Mouse (Mus musculus) large intestine, adult 2 months (tissue): ENCODE results near the gene Kcnn1. TPM values are rescaled to one million over a fixed set of nuclear protein-coding genes. Genes with fewer than 3 reads are reported as not detected.

ENCODE experiments used
- DNase-seq: peaks from one replicate; pipeline ENCODE4 v3.0.0-alpha.2; 2012; ENCODE audit warnings: low read depth, low spot score
- WGBS: fragments of 180-500 bp; shearing (Covaris S2); methylation state at CpG from one replicate; pipeline ENCODE4 v1.1.7; 2018; 5-methylcytosine and 5-hydroxymethylcytosine counted together
- polyA plus RNA-seq: library from polyadenylated mRNA; depleted of rRNA; stranded (reverse); fragments of >200 nt; gene quantifications from 2 replicates; pipeline ENCODE4 v1.2.3, GENCODE M21; 2012

The Kcnn1 gene
- polyA plus RNA-seq, 1 experiment, result 1.1 TPM

GRCm38 (mm10) chr8:70871195-70871807 lies 8.2 kb upstream of the Kcnn1 start:
- no peak for DNase-seq
- 84% methylated on average over 5 of the region's 5 CpGs for WGBS

DNA sequence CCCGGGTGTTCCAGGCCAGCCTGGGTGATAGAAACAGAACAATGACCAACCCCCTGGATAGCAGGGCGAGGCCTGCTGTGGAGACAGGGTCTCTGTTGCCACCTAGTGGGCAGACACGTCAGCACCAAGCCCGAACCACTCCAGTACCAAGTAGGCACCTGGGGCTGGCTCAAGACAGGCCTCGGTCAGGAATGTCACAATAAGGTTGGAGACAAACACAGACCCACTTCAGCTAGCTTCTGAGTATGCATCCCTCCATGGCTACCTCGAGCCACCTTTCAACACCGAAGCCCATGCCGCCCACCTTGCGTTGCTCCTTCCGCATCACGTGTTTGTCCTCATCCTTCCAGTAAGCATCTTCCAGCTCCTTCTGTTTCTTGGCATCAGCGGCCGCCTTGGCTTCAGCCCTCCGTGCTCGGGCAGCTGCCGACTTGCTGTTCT lies 6.6 kb upstream of the Kcnn1 start:
- WGBS, result 45% methylated on average over 16 of the region's 16 CpGs
- no peak for DNase-seq

- no peak for DNase-seq
- WGBS, result 56% methylated on average over 5 of the region's 5 CpGs
Measured at GRCm38 (mm10) chr8:70869199-70869571, 6.1 kb upstream of the Kcnn1 start.

DNA sequence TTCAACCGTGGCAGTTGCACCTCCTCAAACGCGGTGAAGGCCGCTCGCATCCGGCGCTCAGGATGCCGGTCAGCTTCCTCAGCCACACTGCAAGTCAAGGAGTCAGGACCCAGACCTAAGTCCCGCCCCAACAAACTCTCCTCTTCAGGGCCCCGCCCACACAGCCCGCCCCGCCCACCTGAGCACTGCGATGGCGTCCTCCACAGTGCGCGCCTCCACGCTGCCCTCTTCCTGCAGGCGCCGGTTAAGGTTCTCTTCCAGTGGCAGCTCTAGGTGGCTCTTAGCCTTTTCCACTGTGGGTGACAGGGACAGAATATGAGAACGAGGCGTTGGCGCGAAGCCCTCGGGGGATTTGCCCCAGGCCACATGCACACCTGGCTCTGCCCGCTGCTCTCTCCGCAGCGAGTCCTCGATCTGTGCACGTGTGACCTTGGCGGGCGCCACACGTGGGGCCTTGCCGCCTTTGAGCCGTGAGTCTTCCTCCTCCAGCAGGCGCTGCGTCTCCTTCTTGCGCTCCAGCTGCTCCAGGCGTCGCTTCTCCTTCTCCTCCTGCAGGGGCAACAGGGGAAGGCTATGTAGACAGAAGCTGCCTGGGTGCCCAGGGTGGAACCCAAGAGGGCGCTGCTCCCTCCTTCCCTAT lies 5.6 kb upstream of the Kcnn1 start:
- WGBS, result 42% methylated on average over 40 of the region's 40 CpGs
- DNase-seq, result no peak

- 82% methylated on average over 7 of the region's 7 CpGs for WGBS
- no peak for DNase-seq
Measured at GRCm38 (mm10) chr8:70866566-70866965, 3.5 kb upstream of the Kcnn1 start.

- DNase-seq, result no peak
- 4% methylated on average over 12 of the region's 12 CpGs for WGBS
Measured at GRCm38 (mm10) chr8:70866001-70866520, 3.0 kb upstream of the Kcnn1 start.

- peak; percentile 99 for DNase-seq
- under 1% methylated on average over 46 of the region's 46 CpGs for WGBS
Measured at GRCm38 (mm10) chr8:70865350-70866000, 2.4 kb upstream of the Kcnn1 start.

DNA sequence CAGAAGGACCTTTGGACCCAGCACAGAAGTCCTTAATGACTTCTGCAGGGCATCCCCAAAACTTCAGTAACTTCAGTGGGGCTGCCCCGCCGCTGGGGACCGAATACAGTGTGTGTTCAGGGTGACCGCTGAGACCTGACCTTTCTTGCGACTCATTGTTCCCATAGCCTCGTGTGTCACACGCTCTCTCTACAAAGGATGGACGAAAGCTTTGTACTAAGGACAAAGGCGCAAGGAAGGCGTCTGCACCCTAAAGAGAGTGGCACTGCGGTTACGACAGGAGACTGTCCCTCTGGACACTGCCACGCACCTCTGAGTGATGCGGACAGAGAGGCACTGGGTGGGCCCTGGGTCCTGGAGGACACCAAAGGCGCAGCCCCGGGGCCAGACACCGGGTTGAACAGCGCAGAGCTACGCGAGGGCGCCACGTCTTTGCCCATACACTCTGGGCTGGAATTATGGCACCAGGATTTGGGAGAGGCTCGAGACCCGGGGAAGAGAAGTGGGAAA lies 1.7 kb upstream of the Kcnn1 start:
- no peak for DNase-seq
- 5% methylated on average over 24 of the region's 24 CpGs for WGBS

DNA sequence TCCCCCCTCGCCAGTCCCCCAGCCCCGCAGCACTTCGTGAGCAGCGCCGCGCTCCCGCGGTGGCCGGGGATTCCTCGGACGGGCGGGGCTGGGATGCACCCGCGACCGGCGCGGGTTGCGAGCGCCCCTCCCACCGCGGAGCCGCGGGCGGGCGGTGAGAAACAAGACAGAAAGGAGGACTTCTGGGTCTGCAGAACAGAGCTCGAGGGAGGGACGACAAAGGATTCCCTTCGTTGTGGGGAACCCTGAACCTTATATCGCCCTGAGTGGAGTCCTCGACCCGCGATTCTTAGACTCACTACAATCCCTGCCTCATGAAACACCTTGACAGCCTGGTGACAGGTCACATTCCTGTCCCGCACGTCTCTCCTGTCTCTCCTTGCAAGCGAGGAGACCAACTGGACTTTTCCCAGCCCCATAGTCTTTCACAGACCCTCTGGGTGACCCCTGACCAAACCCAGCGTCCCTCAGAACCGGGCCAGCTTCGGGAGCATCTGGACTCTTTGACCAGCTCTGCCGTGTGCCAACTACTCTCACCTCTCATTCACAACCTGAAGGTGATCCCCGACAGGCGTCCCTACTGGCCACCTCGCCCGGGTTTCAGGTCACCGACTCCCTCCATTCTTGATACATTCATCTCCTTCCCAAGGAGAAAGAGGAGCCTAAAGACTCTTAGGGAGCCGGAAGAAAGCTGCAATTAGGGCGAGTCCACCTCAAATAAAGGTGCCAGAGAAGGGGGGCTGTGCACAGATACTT lies 1.1 kb upstream of the Kcnn1 start:
- WGBS, result 3% methylated on average over 45 of the region's 46 CpGs

GRCm38 (mm10) chr8:70857516-70857915 lies 5.5 kb downstream of the Kcnn1 start:
- 56% methylated on average over 4 of the region's 4 CpGs for WGBS
- no peak for DNase-seq

More for the DNA sequence above, 1.1 kb upstream of the Kcnn1 start:
- no peak for DNase-seq

- no peak for DNase-seq
Measured at GRCm38 (mm10) chr8:70856541-70857197, 6.4 kb downstream of the Kcnn1 start.

GRCm38 (mm10) chr8:70856028-70856427 lies 7.0 kb downstream of the Kcnn1 start:
- no peak for DNase-seq
- 71% methylated on average over 5 of the region's 5 CpGs for WGBS

More at GRCm38 (mm10) chr8:70856541-70857197, 6.4 kb downstream of the Kcnn1 start:
- WGBS, result 6% methylated on average over 33 of the region's 33 CpGs

GRCm38 (mm10) chr8:70853863-70854262 lies 9.2 kb downstream of the Kcnn1 start:
- WGBS, result 67% methylated on average over 2 of the region's 2 CpGs
- no peak for DNase-seq

- no peak for DNase-seq
- 88% methylated on average over 41 of the region's 41 CpGs for WGBS
Measured at GRCm38 (mm10) chr8:70852595-70853231, 10.3 kb downstream of the Kcnn1 start.

GRCm38 (mm10) chr8:70851837-70852236 lies 11.2 kb downstream of the Kcnn1 start:
- WGBS, result 58% methylated on average over 6 of the region's 6 CpGs
- DNase-seq, result no peak

GRCm38 (mm10) chr8:70850947-70851346 lies 12.1 kb downstream of the Kcnn1 start:
- 91% methylated on average over 4 of the region's 4 CpGs for WGBS
- no peak for DNase-seq

DNA sequence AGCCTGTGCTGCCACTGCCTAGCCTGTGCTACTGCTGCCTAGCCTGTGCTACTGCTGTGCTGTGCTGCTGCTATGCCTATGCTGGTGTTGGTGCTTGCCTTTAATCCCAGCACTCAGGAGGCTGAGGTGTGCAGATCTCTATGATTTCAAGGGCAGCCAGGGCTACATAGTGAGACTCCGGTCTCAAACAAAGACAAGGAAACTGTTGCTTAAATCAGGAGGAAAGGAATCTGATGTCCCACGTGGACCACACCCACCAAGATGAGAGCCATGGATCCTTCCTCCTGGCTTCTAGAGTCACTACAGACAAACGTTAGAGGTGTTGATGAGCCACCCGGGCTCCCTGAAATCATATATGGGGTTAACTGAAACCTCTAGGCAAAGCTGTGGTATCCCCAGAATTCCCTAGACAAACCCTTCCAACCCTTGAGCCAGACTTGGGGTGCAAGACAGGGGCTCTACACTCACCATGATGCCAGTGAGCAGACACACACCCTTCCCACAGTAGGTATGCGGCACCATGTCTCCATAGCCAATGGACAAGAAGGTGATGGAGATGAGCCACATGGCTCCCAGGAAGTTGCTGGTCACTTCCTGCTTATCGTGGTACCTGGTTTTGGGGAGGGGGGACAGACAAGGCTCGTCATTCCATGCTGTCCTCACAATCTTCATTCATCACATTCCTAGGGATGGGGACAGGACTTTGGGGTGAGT lies 12.8 kb downstream of the Kcnn1 start:
- no peak for DNase-seq
- WGBS, result 62% methylated on average over 7 of the region's 7 CpGs

DNA sequence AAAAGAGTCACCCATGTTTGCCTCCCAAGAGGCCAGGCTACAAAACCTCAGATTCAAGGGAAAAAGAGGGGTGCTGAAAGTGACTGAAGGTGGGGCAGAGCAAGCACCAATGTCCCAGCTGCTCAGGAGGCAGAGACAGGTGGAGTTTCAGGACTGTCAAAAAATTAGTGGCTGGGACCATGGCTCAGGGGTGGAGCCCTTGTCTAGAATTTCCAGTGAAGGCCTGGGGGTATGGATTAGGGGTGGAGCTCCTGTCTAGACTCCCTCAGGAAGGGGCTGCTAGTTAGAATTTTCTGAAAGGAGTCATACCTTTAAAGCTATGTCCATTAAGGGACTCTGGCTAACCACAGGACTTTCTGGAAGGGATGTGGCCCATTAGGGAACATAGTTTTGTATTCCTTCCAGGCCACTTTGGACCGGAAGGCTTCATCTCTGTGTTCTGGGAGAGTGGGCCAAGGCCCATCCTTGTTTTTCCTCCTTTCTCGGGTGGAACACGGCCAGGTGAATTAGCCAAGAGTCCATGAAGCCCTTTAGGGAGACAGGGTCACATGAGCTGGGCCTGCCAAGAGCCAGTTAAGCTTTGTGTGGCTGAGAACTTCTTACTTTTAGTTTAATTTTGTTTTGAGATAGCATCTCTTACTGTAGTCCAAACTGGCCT lies 13.6 kb downstream of the Kcnn1 start:
- WGBS, result 61% methylated on average over 3 of the region's 3 CpGs
- DNase-seq, result no peak
